Mouse (Mus musculus) embryonic fibroblast, embryonic 13.5 days (primary cell): ENCODE measurements around the gene Cyp20a1.

ENCODE experiments used
- CTCF ChIP-seq: IDR thresholded peaks from 2 replicates; pipeline ENCODE4 v1.5.1; 2011; ENCODE audit warnings: mild to moderate bottlenecking, control low read depth, low read length, moderate library complexity, borderline replicate concordance; ENCODE audit not compliant: insufficient read depth
- POLR2A ChIP-seq: IDR thresholded peaks from 2 replicates; pipeline ENCODE4 v1.6.1; 2011; ENCODE audit warnings: low read depth, mild to moderate bottlenecking, control low read depth, low read length, moderate library complexity

- TF ChIP-seq CTCF (no peak), POLR2A (no peak)
These were observed 33.4 kb downstream of the Cyp20a1 start for GRCm38 (mm10) chr1:60376556-60376955.
